Mouse (Mus musculus): ENCODE data around the gene Mrps7.
A peak's percentile ranks its signal among the peaks of the same experiment; 100 is the strongest.

The Mrps7 gene

DNA sequence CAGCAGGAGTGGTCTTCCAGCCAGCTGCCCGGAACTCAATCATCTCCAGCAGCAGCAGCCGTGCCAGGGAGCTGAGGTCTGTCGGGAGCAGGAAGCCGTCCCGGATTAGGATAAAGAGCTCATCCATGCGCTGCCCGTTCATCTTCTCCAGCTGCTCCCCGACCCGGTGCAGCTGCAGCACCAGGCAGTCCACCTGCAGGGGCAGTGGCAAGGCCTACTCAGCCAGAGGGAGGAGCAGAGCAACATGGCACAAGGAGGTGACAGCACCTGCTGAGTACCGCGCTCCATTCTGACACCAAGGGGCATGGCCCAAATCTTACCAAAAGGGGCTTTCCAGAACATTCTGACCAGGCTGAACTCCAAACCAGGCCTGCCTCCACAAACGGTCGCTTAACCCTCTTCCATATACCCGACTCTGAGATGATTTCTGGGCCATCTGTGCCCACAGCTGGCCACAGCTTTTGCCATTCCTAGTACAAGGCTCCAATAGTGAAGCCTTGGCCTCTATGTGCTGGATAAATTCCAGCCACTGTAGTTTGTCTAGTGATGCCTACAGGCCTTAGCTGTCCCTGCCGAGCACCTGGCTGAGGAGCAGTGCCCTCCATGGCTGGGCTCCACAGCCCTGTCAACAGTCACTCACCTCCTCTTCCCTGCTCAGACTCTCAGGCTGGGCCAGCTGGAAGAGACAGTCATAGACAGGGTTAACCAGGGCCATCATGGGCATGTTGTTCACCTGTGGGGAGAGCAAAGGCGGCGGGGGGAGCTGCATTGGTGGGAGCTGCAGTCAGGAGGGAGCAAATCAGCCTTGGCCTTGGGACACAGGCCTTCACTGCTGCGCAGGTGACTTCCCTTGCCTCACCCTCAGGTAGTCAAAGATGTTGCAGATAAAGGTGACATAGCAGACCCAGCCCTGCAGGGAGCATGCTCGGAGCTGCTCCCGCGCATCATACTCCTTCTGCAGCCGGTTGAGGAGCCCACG, 5.0 kb downstream of the Mrps7 start:
- no peak for DNase-seq (ENCODE audit: low spot score)

DNA sequence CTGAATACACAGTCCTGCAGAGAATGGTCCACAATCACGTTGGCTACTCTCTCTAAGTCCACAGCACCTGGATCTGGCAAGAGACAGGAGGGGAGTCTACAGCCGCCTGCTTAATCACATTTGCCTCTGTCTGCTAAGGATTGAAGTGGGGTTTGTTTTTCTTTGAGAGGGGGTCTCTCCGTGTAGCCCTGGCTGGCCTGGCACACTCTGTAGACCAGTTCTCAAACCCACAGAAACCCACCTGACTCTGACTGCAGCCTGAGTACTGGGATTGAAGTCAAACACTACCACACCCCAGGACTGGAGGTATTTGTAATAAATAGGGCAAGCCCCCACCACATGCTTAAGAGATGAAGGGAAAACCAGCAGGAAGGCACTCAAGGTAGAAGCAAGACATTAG, 5.9 kb downstream of the Mrps7 start:
- DNase-seq (ENCODE audit: low spot score) = no peak

GRCm38 (mm10) chr11:115611173-115611572, 7.4 kb downstream of the Mrps7 start:
- DNase-seq (ENCODE audit: low spot score) = no peak

GRCm38 (mm10) chr11:115612059-115612409, 8.3 kb downstream of the Mrps7 start:
- peak; percentile 93 for DNase-seq (ENCODE audit: low spot score)

DNA sequence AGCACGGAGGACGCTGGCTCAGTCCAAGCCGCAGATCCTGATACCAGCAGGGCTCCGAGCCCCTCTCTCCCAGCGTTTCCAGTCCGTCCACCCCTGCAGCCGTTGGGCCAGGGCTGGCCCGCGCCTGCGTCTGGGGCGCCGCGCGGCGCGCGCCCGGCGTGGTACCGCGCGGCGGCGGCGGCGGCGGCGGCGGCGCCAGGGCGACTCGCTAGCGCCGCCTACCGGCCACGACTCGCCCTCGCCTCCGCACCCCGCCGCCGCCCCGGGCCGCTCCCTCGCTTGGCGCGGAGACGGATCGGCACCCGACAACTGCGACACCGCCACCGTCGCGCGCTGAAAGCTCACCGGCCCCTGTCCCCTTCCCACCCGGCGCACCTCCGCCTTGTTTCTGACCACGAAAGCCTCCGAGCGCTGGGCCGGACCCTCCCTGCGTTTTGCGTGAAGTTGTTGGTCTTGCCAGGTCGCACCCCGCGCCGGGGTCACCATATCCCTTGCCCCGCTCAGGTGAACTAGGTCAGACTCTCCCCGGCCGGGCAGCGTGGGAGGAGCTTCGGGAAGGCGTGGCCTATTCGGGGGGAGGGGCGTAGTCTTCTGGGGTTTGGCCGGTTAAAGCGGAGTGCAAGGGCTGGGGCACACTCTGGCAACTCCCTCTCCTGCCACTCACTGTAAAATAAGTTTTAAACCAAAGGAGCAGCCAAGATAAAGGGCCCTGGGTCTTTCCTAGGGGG, 8.8 kb downstream of the Mrps7 start, which contains the start of gene Mif4gd:
TSS of gene Mif4gd (minus strand) at position 560 of the 728 bp plus-strand sequence.
- DNase-seq (ENCODE audit: low spot score) = peak; percentile 97

- no peak for DNase-seq (ENCODE audit: low spot score)
Measured at GRCm38 (mm10) chr11:115613138-115613945, 9.6 kb downstream of the Mrps7 start.

GRCm38 (mm10) chr11:115614346-115615107, 10.8 kb downstream of the Mrps7 start:
- DNase-seq (ENCODE audit: low spot score) = peak; percentile 65

- DNase-seq (ENCODE audit: low spot score) = peak; percentile 58
Measured at GRCm38 (mm10) chr11:115615108-115615825, 11.5 kb downstream of the Mrps7 start.

DNA sequence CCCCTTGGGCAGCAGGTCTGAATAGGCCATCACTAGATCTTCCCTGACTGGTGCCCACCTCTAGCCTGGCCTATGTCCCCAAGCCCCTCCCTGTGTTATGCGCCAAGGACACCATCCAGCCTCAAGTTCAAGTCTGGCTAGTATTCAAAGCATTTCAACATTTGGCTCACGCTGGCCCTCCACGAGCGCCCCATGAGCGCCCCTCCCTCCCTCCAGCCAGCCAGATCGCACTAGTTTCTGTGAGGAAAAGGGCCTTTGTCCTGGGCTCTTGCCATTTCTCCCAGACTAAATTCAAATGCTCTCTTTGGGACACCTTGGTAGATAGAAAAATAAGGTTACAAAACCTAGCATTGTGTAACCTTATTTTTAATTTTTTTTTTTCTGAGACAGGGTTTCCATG, 12.2 kb downstream of the Mrps7 start:
- no peak for DNase-seq (ENCODE audit: low spot score)

DNA sequence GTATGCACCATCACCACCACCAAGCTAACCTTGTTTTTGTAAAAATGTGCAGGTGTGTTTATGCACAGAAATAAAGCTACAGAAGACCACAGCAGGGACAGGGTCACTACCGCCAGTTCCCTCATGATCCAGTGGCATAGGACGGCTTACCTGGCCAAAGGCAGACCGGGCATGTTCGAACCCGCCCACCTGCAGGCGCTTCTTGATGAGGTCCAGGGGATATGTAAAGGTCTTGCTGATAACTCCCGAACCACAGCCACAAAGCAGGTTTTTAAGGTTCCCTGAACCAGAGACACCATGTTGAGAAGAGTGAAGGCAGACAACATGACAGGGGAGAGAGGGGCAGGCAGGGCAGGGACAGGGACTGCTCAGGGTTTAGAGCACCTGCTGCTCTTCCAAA, 12.6 kb downstream of the Mrps7 start:
- DNase-seq (ENCODE audit: low spot score) = no peak

DNA sequence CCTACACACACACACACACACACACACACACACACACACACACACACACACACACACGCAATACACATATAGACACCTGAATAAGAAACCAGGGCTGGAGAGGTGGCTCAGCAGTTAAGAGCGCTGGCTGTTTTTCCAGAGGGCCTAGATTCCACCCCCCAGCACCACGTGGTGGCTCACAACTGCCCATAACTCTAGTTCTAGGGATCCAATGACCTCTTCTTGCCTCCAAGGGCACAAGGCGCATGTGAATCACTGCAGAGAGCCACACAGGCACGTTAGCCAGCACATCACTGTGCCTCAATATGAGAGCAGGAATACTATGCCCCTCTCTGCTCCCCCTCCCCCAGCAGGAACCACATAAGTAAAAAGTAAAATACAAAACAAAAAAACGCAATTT, 13.2 kb downstream of the Mrps7 start:
- DNase-seq (ENCODE audit: low spot score) = no peak

DNA sequence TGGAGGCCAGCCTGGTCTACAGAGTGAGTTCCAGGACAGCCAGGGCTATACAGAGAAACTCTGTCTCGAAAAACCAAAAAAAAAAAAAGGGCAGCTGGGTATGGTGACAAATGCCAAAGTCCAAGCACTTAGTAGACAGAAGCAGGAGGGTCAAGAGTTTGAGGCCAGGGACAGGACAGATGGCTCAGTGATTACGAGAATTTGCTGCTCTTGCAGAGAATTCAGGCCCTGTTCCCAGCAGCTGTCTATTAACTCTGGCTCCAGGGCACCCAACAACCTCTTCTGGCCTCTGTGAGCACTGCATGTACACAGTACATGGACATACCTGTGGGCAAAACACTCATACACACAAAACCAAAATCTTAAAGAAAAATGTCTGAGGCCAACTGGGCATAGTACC, 14.3 kb downstream of the Mrps7 start:
- DNase-seq (ENCODE audit: low spot score) = no peak

GRCm38 (mm10) chr11:115618732-115619516, 15.2 kb downstream of the Mrps7 start:
- DNase-seq (ENCODE audit: low spot score) = no peak

GRCm38 (mm10) chr11:115619949-115620348, 16.2 kb downstream of the Mrps7 start:
- no peak for DNase-seq (ENCODE audit: low spot score)

DNA sequence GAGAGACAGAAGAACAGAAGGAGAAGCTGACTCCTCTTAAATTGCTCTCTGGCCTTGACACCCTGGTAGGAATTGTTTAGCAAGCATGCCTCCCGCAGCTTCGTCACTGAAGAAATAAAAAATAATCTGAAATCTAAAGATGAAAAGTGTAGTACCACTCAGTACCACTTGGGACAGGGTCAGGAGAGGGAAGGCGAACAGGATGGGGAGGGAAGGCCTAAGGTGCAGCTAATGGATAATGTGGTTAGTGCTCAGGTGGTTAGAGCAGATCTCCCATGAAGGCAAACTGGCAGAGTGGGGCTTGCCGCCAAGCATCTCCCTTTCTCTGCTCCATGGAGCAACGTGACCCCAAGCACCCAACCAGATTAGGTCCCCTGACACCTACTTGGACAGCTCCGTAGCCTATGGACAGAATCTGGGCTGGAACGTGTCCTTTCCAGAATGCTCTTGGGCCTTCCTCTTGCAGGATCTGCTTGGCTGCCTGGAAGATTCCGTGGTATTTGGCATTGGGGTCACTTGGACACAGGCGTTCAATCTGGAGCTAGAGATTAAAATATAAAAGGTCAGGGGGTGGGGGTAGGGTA, 19.9 kb downstream of the Mrps7 start:
- no peak for DNase-seq (ENCODE audit: low spot score)

- no peak for DNase-seq (ENCODE audit: low spot score)
Measured at GRCm38 (mm10) chr11:115625877-115626276, 22.2 kb downstream of the Mrps7 start.

DNA sequence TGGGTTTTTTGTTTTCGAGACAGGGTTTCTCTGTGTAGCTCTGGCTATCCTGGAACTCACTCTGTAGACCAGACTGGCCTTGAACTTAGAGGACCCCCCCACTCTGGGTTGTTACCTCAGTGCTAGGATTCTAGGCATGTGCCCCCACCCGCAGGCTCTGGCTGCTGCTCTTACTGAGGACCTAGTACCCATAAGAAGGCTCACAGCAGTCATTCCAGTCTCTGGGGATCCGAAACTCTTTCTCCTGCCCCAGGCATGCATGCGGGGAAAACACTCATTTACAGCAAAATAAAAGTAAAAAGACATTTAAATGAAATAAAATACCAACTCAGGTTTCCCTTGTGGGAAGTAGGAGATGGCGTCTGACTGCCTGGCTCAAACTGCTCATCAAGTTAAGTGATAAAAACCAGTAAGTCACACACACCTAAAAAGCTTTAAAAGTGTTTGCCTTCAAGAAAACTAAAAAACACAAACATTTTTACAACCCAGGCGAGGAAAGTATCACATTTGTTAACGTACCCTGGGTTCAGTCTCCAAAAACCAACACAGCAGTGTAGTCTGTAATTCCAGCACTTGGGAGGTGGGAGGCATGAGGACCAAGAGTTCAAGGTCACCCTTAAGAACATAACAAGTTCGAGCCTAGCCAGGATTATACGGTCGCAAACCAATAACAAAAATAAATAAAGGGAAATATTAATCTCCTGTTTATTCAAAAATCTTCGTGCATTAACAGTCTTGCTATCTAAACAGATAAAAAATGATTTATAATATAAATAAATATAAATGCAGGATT, 23.3 kb downstream of the Mrps7 start:
- DNase-seq (ENCODE audit: low spot score) = no peak

DNA sequence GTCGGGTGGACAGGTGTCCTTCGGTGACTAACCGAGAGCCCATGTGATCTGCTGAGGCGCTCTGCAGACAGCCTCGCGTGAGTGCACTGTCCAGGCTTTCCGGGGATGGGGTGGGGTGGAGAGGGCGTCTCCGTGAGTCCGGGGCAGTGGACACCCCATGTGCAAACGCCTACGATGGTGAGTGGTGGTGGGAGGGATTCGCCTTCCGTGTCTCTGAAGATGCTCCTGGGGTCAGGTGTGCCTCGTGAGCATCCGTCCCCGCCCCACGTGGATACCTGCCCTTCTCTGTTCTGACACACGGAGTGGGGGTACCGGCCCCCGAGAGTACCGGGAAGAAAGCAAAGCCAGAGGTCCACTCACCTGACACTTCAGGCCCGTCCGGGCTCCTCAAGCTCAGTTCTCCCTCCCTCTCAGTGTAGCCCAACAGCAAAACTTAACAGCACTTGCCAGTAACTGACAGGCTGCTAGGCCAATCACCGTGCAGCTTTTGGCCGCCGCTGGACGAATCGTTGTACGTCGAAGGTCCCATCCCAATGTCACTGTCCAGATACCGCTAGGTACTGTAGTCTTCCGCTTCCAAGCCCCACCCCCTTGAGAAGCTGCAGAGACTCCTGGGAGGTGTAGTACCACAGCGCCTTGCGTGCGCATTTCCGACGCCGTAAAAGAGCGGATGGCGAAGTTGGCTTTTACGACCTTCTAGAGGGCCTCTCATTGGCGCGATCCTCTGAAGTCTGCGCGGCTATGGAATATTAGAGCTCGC, 24.2 kb downstream of the Mrps7 start, which contains the start of gene Slc25a19:
TSS of gene Slc25a19 (minus strand) at position 591 of the 760 bp plus-strand sequence.
- DNase-seq (ENCODE audit: low spot score) = peak; percentile 98
